Mouse (Mus musculus) heart, embryonic 10.5 days (tissue): ENCODE data around the gene Zdhhc14. TPM values are rescaled to one million over a fixed set of nuclear protein-coding genes. Genes with fewer than 3 reads are reported as not detected.

Experiments
- DNase-seq: peaks from one replicate; pipeline ENCODE4 v3.0.0-alpha.2; 2017; ENCODE audit warnings: low spot score
- H3K27ac ChIP-seq: fragments of 300-500 bp; sonication (generic); 2 replicates; pipeline ENCODE4 v1.5.1; 2016; ENCODE audit warnings: mild to moderate bottlenecking
- H3K27me3 ChIP-seq: fragments of 300-500 bp; sonication (generic); 2 replicates; pipeline ENCODE4 v1.6.1; 2016; ENCODE audit warnings: mild to moderate bottlenecking; ENCODE audit not compliant: poor library complexity, insufficient read depth, severe bottlenecking
- H3K36me3 ChIP-seq: fragments of 300-500 bp; sonication (generic); 2 replicates; pipeline ENCODE4 v1.6.1; 2016; ENCODE audit warnings: mild to moderate bottlenecking, moderate library complexity
- H3K4me1 ChIP-seq: fragments of 300-500 bp; sonication (generic); 2 replicates; pipeline ENCODE4 v1.6.1; 2016; ENCODE audit warnings: mild to moderate bottlenecking
- H3K4me3 ChIP-seq: fragments of 300-500 bp; sonication (generic); 2 replicates; pipeline ENCODE4 v1.5.1; 2016; ENCODE audit warnings: mild to moderate bottlenecking, moderate library complexity
- H3K9me3 ChIP-seq: fragments of 300-500 bp; sonication (generic); 2 replicates; pipeline ENCODE4 v1.6.1; 2016; ENCODE audit warnings: mild to moderate bottlenecking, moderate library complexity
- WGBS: fragments of 180-500 bp; shearing (Covaris S2); methylation state at CpG from one replicate; pipeline ENCODE4 v1.1.7; 2016; 5-methylcytosine and 5-hydroxymethylcytosine counted together
- polyA plus RNA-seq: library from polyadenylated mRNA; unstranded; fragments of >200 nt; fragmentation: Nextera tagmentation; extraction: Ambion mirVana; gene quantifications from 2 replicates; pipeline ENCODE4 v1.2.1, GENCODE M21; 2016

Gene Zdhhc14
- polyA plus RNA-seq, 1 experiment from 2014 or later = 1.6 TPM

GRCm38 (mm10) chr17:5635254-5635653 is 142.9 kb downstream of the Zdhhc14 start:
- Histone ChIP-seq H3K27me3 (no peaks in the 10 kb centered on the region), H3K9me3 (no peaks in the 10 kb centered on the region), H3K27ac (no peak overlapping the region), H3K4me3 (no peak overlapping the region), H3K36me3 (no peaks in the 10 kb centered on the region), H3K4me1 (no peaks in the 10 kb centered on the region)
- DNase-seq = no peak
- 83% methylated on average over 2 of the region's 2 CpGs for WGBS

- Histone ChIP-seq H3K9me3 (no peaks in the 10 kb centered on the region), H3K4me3 (no peak overlapping the region), H3K27ac (no peak overlapping the region), H3K4me1 (no peaks in the 10 kb centered on the region), H3K27me3 (no peaks in the 10 kb centered on the region), H3K36me3 (no peaks in the 10 kb centered on the region)
- no peak for DNase-seq
- 92% methylated on average over 8 of the region's 8 CpGs for WGBS
Measured at GRCm38 (mm10) chr17:5641436-5641835, 149.1 kb downstream of the Zdhhc14 start.

- H3K36me3 ChIP-seq = no peaks in the 10 kb centered on the region
- H3K27me3 ChIP-seq = no peaks in the 10 kb centered on the region
- 84% methylated on average over 15 of the region's 15 CpGs for whole genome bisulfite sequencing
- no peaks in the 10 kb centered on the region for H3K4me1 ChIP-seq
- H3K4me3 ChIP-seq = no peak overlapping the region
- no peak for DNase-seq
- no peaks in the 10 kb centered on the region for H3K9me3 ChIP-seq
- H3K27ac ChIP-seq = no peak overlapping the region
Measured at GRCm38 (mm10) chr17:5642918-5643721, 150.8 kb downstream of the Zdhhc14 start.

GRCm38 (mm10) chr17:5650124-5650523 is 157.8 kb downstream of the Zdhhc14 start:
- Histone ChIP-seq H3K9me3 (no peaks in the 10 kb centered on the region), H3K27ac (no peak overlapping the region), H3K27me3 (no peaks in the 10 kb centered on the region), H3K4me3 (no peak overlapping the region), H3K36me3 (no peaks in the 10 kb centered on the region), H3K4me1 (no peaks in the 10 kb centered on the region)
- no peak for DNase-seq
- WGBS = 81% methylated on average over 4 of the region's 4 CpGs

- no peak overlapping the region for H3K27ac ChIP-seq
- no peak overlapping the region for H3K4me3 ChIP-seq
- H3K9me3 ChIP-seq = no peaks in the 10 kb centered on the region
- no peaks in the 10 kb centered on the region for H3K36me3 ChIP-seq
- WGBS = 69% methylated on average over 4 of the region's 4 CpGs
- H3K27me3 ChIP-seq = no peaks in the 10 kb centered on the region
- no peak for DNase-seq
- H3K4me1 ChIP-seq = no peaks in the 10 kb centered on the region
Measured at GRCm38 (mm10) chr17:5650642-5651041, 158.3 kb downstream of the Zdhhc14 start.

GRCm38 (mm10) chr17:5651551-5651950 is 159.2 kb downstream of the Zdhhc14 start:
- Histone ChIP-seq H3K9me3 (no peaks in the 10 kb centered on the region), H3K4me3 (no peak overlapping the region), H3K36me3 (no peaks in the 10 kb centered on the region), H3K27ac (no peak overlapping the region), H3K4me1 (no peaks in the 10 kb centered on the region), H3K27me3 (no peaks in the 10 kb centered on the region)
- DNase-seq = no peak
- 83% methylated on average over 4 of the region's 4 CpGs for WGBS

- H3K27ac ChIP-seq = no peak overlapping the region
- H3K27me3 ChIP-seq = no peaks in the 10 kb centered on the region
- no peaks in the 10 kb centered on the region for H3K36me3 ChIP-seq
- no peak overlapping the region for H3K4me3 ChIP-seq
- no peaks in the 10 kb centered on the region for H3K4me1 ChIP-seq
- H3K9me3 ChIP-seq = no peaks in the 10 kb centered on the region
- WGBS = 79% methylated on average over 9 of the region's 9 CpGs
- DNase-seq = no peak
Measured at GRCm38 (mm10) chr17:5653981-5654380, 161.6 kb downstream of the Zdhhc14 start.

GRCm38 (mm10) chr17:5655536-5655935 is 163.2 kb downstream of the Zdhhc14 start:
- Histone ChIP-seq H3K27me3 (no peaks in the 10 kb centered on the region), H3K27ac (no peak overlapping the region), H3K36me3 (no peaks in the 10 kb centered on the region), H3K4me1 (no peaks in the 10 kb centered on the region), H3K4me3 (no peak overlapping the region), H3K9me3 (no peaks in the 10 kb centered on the region)
- WGBS = 89% methylated on average over 4 of the region's 4 CpGs
- DNase-seq = no peak

GRCm38 (mm10) chr17:5660317-5661080 is 168.1 kb downstream of the Zdhhc14 start:
- Histone ChIP-seq H3K36me3 (no peaks in the 10 kb centered on the region), H3K4me1 (no peaks in the 10 kb centered on the region; the same call in 1 of the 2 replicates), H3K9me3 (no peaks in the 10 kb centered on the region), H3K4me3 (no peak overlapping the region), H3K27me3 (no peaks in the 10 kb centered on the region), H3K27ac (no peak overlapping the region)
- 59% methylated on average over 8 of the region's 8 CpGs for WGBS
- DNase-seq = no peak

GRCm38 (mm10) chr17:5666652-5667051 is 174.3 kb downstream of the Zdhhc14 start:
- H3K27me3 ChIP-seq = no peaks in the 10 kb centered on the region
- no peak overlapping the region for H3K4me3 ChIP-seq
- H3K27ac ChIP-seq = no peak overlapping the region
- H3K36me3 ChIP-seq = no peaks in the 10 kb centered on the region
- no peaks in the 10 kb centered on the region; the same call in 1 of the 2 replicates for H3K4me1 ChIP-seq
- DNase-seq = no peak
- 70% methylated on average over 8 of the region's 8 CpGs for WGBS
- no peaks in the 10 kb centered on the region for H3K9me3 ChIP-seq

- no peak overlapping the region for H3K4me3 ChIP-seq
- no peaks in the 10 kb centered on the region for H3K36me3 ChIP-seq
- no peaks in the 10 kb centered on the region for H3K27me3 ChIP-seq
- no peak for DNase-seq
- WGBS = 62% methylated on average over 3 of the region's 3 CpGs
- no peaks in the 10 kb centered on the region; the same call in 1 of the 2 replicates for H3K4me1 ChIP-seq
- no peaks in the 10 kb centered on the region for H3K9me3 ChIP-seq
- no peak overlapping the region for H3K27ac ChIP-seq
Measured at GRCm38 (mm10) chr17:5668456-5668855, 176.1 kb downstream of the Zdhhc14 start.

- no peak for DNase-seq
- H3K27me3 ChIP-seq = no peaks in the 10 kb centered on the region
- WGBS = 79% methylated on average over 7 of the region's 7 CpGs
- H3K9me3 ChIP-seq = no peaks in the 10 kb centered on the region
- H3K36me3 ChIP-seq = no peaks in the 10 kb centered on the region
- H3K4me3 ChIP-seq = no peak overlapping the region
- H3K27ac ChIP-seq = no peak overlapping the region
- H3K4me1 ChIP-seq = no peaks in the 10 kb centered on the region; the same call in 1 of the 2 replicates
Measured at GRCm38 (mm10) chr17:5668981-5669380, 176.6 kb downstream of the Zdhhc14 start.

GRCm38 (mm10) chr17:5675951-5676350 is 183.6 kb downstream of the Zdhhc14 start:
- Histone ChIP-seq H3K27me3 (no peaks in the 10 kb centered on the region), H3K4me3 (no peak overlapping the region), H3K4me1 (0 out of 2 replicates have a peak, but pooled peaks cover 3% of the 10 kb centered on the region), H3K27ac (no peak overlapping the region), H3K9me3 (no peaks in the 10 kb centered on the region), H3K36me3 (no peaks in the 10 kb centered on the region)
- WGBS = 48% methylated on average over 8 of the region's 8 CpGs
- no peak for DNase-seq
